Mouse (Mus musculus) cortical plate, adult 2 months (tissue): ENCODE measurements around the gene Olfr1158.

Source experiments
- CTCF ChIP-seq: fragments of 200-500 bp; IDR thresholded peaks from 2 replicates; pipeline ENCODE4 v1.5.1; 2011; ENCODE audit warnings: mild to moderate bottlenecking, control low read depth, low read length; ENCODE audit not compliant: insufficient read depth; ENCODE audit errors: extremely low read depth
- POLR2A ChIP-seq: fragments of 200-500 bp; IDR thresholded peaks from 2 replicates; pipeline ENCODE4 v1.6.1; 2011; ENCODE audit warnings: mild to moderate bottlenecking, low read length, control low read depth; ENCODE audit not compliant: insufficient read depth; ENCODE audit errors: extremely low read depth

GRCm38 (mm10) chr2:87953000-87953399 is 36.9 kb upstream of the Olfr1158 start, which contains the start of gene Olfr1156:
- TF ChIP-seq POLR2A, result no peak
- no peak for TF ChIP-seq CTCF
